Mouse (Mus musculus) liver, postnatal 0 days (tissue): ENCODE results near the gene Msl1.

Experiments
- CTCF ChIP-seq: sonication (generic); IDR thresholded peaks from 2 replicates; pipeline ENCODE4 v1.5.1; 2016; ENCODE audit warnings: antibody characterized with exemption, low read depth
- EP300 ChIP-seq: IDR thresholded peaks from 2 replicates; pipeline ENCODE4 v1.6.1; 2016; ENCODE audit warnings: antibody characterized with exemption, low read depth, mild to moderate bottlenecking

DNA sequence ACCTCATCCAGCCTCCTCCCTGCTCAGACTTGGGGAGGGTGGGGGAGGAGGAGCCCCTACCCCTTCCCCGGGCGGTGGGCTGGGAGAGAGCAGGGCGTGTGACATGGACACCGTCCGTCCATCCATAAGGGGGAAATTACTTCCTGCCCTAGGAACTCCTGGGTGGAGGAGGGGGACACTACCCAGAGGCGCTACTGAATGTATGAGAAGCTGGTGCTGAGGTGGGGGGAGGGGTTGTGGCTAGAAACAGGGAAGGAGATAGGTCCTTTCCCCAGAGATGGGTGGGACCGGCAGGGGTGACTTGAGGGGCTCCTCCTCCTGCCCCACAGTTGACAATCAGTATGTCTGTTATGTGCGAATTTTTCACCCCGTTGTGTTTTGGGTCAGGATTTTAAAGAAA is 28.0 kb upstream of the Msl1 start:
- TF ChIP-seq EP300 (no peak), CTCF (no peak)
